Comparison of ENCODE assay signal across 8 mouse cellular contexts in genomic region chr2:26933304-26934055, GRCm38 (mm10). TPM values are rescaled to one million over a fixed set of nuclear protein-coding genes. Genes with fewer than 3 reads are reported as not detected.
A peak's percentile ranks its signal among the peaks of the same experiment; 100 is the strongest.
DNase-seq lines count a peak whose midpoint lies in the region; ATAC-seq and TF ChIP-seq lines count a peak whose summit lies in the region.

Surf4 (minus strand) TSS chr2:26933928.
Stkld1 (plus strand) TSS chr2:26934047.

- 1% methylated on average over 30 of the region's 70 CpGs for WGBS in forebrain, embryonic 12.5 days
- 2% methylated on average over 31 of the region's 70 CpGs for WGBS in heart, postnatal 0 days
- WGBS in liver, embryonic 15.5 days (ENCODE audit: insufficient replicate concordance), result under 1% methylated on average over 70 of the region's 70 CpGs
- under 1% methylated on average over 49 of the region's 70 CpGs for WGBS in neural tube, embryonic 11.5 days
- WGBS in stomach, embryonic 16.5 days, result under 1% methylated on average over 58 of the region's 70 CpGs

- no peak for TF ChIP-seq CTCF in ES-Bruce4 (IDR thresholded peaks at IDR 0.05; ENCODE audit: low read depth, low read length)
- no peak for TF ChIP-seq CTCF in heart, postnatal 0 days (IDR thresholded peaks at IDR 0.05; ENCODE audit: low read depth)

- H3K27me3 ChIP-seq in ES-Bruce4 (ENCODE audit: control insufficient read depth, insufficient read depth, low read length, poor library complexity, severe bottlenecking), result no peaks in the 10 kb centered on the region
- 0 out of 2 replicates have a peak, but pooled peaks cover 3% of the 10 kb centered on the region for H3K27me3 ChIP-seq in forebrain, embryonic 12.5 days
- no peaks in the 10 kb centered on the region for H3K27me3 ChIP-seq in heart, postnatal 0 days (ENCODE audit: control insufficient read depth, insufficient read depth, low read length)
- H3K27me3 ChIP-seq in liver, embryonic 15.5 days, result no peaks in the 10 kb centered on the region
- H3K27me3 ChIP-seq in neural tube, embryonic 11.5 days (ENCODE audit: control insufficient read depth, insufficient read depth, low read length), result no peaks in the 10 kb centered on the region
- H3K27me3 ChIP-seq in stomach, embryonic 16.5 days (ENCODE audit: control insufficient read depth, insufficient read depth, low read length), result no peaks in the 10 kb centered on the region

- H3K4me3 ChIP-seq in ES-Bruce4 (ENCODE audit: low read depth, low read length), result peak within 1 kb of the TSS; percentile 88
- H3K4me3 ChIP-seq in forebrain, embryonic 12.5 days (replicated peaks), result peak within 1 kb of the TSS; percentile 97
- H3K4me3 ChIP-seq in heart, postnatal 0 days (ENCODE audit: low read depth, low read length), result peak within 1 kb of the TSS; percentile 90
- H3K4me3 ChIP-seq in liver, embryonic 15.5 days (replicated peaks), result peak within 1 kb of the TSS; percentile 94
- H3K4me3 ChIP-seq in neural tube, embryonic 11.5 days (ENCODE audit: low read depth, low read length), result peak within 1 kb of the TSS; percentile 96
- peak within 1 kb of the TSS; percentile 99 for H3K4me3 ChIP-seq in stomach, embryonic 16.5 days (replicated peaks; ENCODE audit: low read length)

- no peak for TF ChIP-seq EP300 in ES-Bruce4 (IDR thresholded peaks at IDR 0.05; ENCODE audit: insufficient read depth, low read depth, low read length)
- no peak for TF ChIP-seq EP300 in heart, postnatal 0 days (IDR thresholded peaks at IDR 0.05; ENCODE audit: low read depth)

- peak; percentile 67 for TF ChIP-seq POLR2A in ES-Bruce4 (IDR thresholded peaks at IDR 0.05; ENCODE audit: insufficient read depth, low read length)

- peak within 1 kb of the TSS; percentile 90 for H3K9ac ChIP-seq in ES-Bruce4 (ENCODE audit: low read depth, poor library complexity, severe bottlenecking)
- peak within 1 kb of the TSS; percentile 98 for H3K9ac ChIP-seq in forebrain, embryonic 12.5 days
- H3K9ac ChIP-seq in heart, postnatal 0 days (replicated peaks; ENCODE audit: low read depth, low read length), result peak within 1 kb of the TSS; percentile 98
- H3K9ac ChIP-seq in liver, embryonic 15.5 days, result peak within 1 kb of the TSS; percentile 99
- peak within 1 kb of the TSS; percentile 96 for H3K9ac ChIP-seq in neural tube, embryonic 11.5 days (ENCODE audit: low read length)
- peak within 1 kb of the TSS; percentile 100 for H3K9ac ChIP-seq in stomach, embryonic 16.5 days (ENCODE audit: low read length)

- ATAC-seq in forebrain, embryonic 12.5 days (ENCODE audit: low FRiP score), result peak; percentile 94
- ATAC-seq in heart, postnatal 0 days (ENCODE audit: insufficient read depth, low read depth), result peak; percentile 97
- peak; percentile 93 for ATAC-seq in liver, embryonic 15.5 days (ENCODE audit: insufficient read depth)
- peak; percentile 88 for ATAC-seq in neural tube, embryonic 11.5 days (ENCODE audit: insufficient read depth, low FRiP score, low TSS enrichment)
- peak; percentile 95 for ATAC-seq in stomach, embryonic 16.5 days (ENCODE audit: insufficient read depth, low FRiP score)

- DNase-seq in c-Kit-positive CD71-positive TER-119-positive erythroid progenitor cells, embryonic 14.5 days (ENCODE audit: low spot score), result peak; percentile 91
- peak; percentile 95 for DNase-seq in heart, postnatal 0 days (ENCODE audit: low spot score)
- DNase-seq in kidney, postnatal 4 days, result peak; percentile 96 to 98
- DNase-seq in neural tube, embryonic 11.5 days (ENCODE audit: low spot score), result peak; percentile 96

- no peaks in the 10 kb centered on the region for H3K4me1 ChIP-seq in ES-Bruce4 (ENCODE audit: control insufficient read depth, insufficient read depth, low read length)
- H3K4me1 ChIP-seq in forebrain, embryonic 12.5 days, result peaks cover 21% of the 10 kb centered on the region
- peaks cover 25% of the 10 kb centered on the region for H3K4me1 ChIP-seq in heart, postnatal 0 days (ENCODE audit: control insufficient read depth, insufficient read depth)
- H3K4me1 ChIP-seq in liver, embryonic 15.5 days (replicated peaks), result peaks cover 60% of the 10 kb centered on the region
- H3K4me1 ChIP-seq in neural tube, embryonic 11.5 days (ENCODE audit: control insufficient read depth, insufficient read depth, low read length), result peaks cover 15% of the 10 kb centered on the region; the same call in 1 of the 2 replicates
- H3K4me1 ChIP-seq in stomach, embryonic 16.5 days (ENCODE audit: control insufficient read depth, insufficient read depth, low read length), result peaks cover 33% of the 10 kb centered on the region

- no peaks in the 10 kb centered on the region for H3K9me3 ChIP-seq in ES-Bruce4 (replicated peaks; ENCODE audit: control insufficient read depth, insufficient read depth, low read length, poor library complexity, severe bottlenecking)
- H3K9me3 ChIP-seq in forebrain, embryonic 12.5 days, result no peaks in the 10 kb centered on the region
- no peaks in the 10 kb centered on the region for H3K9me3 ChIP-seq in heart, postnatal 0 days (replicated peaks; ENCODE audit: control insufficient read depth, low read length)
- H3K9me3 ChIP-seq in liver, embryonic 15.5 days (replicated peaks), result no peaks in the 10 kb centered on the region
- H3K9me3 ChIP-seq in neural tube, embryonic 11.5 days (ENCODE audit: control insufficient read depth, low read length), result no peaks in the 10 kb centered on the region
- H3K9me3 ChIP-seq in stomach, embryonic 16.5 days (replicated peaks; ENCODE audit: control insufficient read depth, low read length), result no peaks in the 10 kb centered on the region

- 0 out of 2 replicates have a peak within 1 kb of the TSS, but pooled peaks have one; percentile 8 for H3K27ac ChIP-seq in ES-Bruce4 (ENCODE audit: insufficient read depth, low read length)
- H3K27ac ChIP-seq in forebrain, embryonic 12.5 days, result peak within 1 kb of the TSS; percentile 86
- peak within 1 kb of the TSS; percentile 94 for H3K27ac ChIP-seq in heart, postnatal 0 days (ENCODE audit: low read depth)
- H3K27ac ChIP-seq in liver, embryonic 15.5 days (replicated peaks), result peak within 1 kb of the TSS; percentile 84
- peak within 1 kb of the TSS; percentile 78 for H3K27ac ChIP-seq in neural tube, embryonic 11.5 days (ENCODE audit: low read depth, low read length)
- peak within 1 kb of the TSS; percentile 95 for H3K27ac ChIP-seq in stomach, embryonic 16.5 days (ENCODE audit: low read length)

- no peaks in the 10 kb centered on the region for H3K36me3 ChIP-seq in ES-Bruce4 (ENCODE audit: control insufficient read depth, insufficient read depth, low read length, poor library complexity, severe bottlenecking)
- H3K36me3 ChIP-seq in forebrain, embryonic 12.5 days (replicated peaks), result peaks cover 17% of the 10 kb centered on the region
- H3K36me3 ChIP-seq in heart, postnatal 0 days (replicated peaks; ENCODE audit: control insufficient read depth, insufficient read depth, low read length), result peaks cover 3% of the 10 kb centered on the region; the same call in 1 of the 2 replicates
- H3K36me3 ChIP-seq in liver, embryonic 15.5 days (replicated peaks), result peaks cover 32% of the 10 kb centered on the region
- peaks cover 2% of the 10 kb centered on the region; the same call in 1 of the 2 replicates for H3K36me3 ChIP-seq in neural tube, embryonic 11.5 days (ENCODE audit: control insufficient read depth, insufficient read depth, low read length)
- H3K36me3 ChIP-seq in stomach, embryonic 16.5 days (ENCODE audit: control insufficient read depth, insufficient read depth, low read length), result peaks cover 18% of the 10 kb centered on the region; the same call in 1 of the 2 replicates

- peak within 1 kb of the TSS; percentile 82 for H3K4me2 ChIP-seq in forebrain, embryonic 12.5 days
- H3K4me2 ChIP-seq in heart, postnatal 0 days (ENCODE audit: low read depth, low read length), result peak within 1 kb of the TSS; percentile 79
- peak within 1 kb of the TSS; percentile 94 for H3K4me2 ChIP-seq in liver, embryonic 15.5 days
- peak within 1 kb of the TSS; percentile 88 for H3K4me2 ChIP-seq in neural tube, embryonic 11.5 days (ENCODE audit: low read depth)
- H3K4me2 ChIP-seq in stomach, embryonic 16.5 days (ENCODE audit: low read depth, low read length), result peak within 1 kb of the TSS; percentile 86

RNA-seq across cellular contexts. Expression of gene Surf4, which starts in this region (rescaled TPM):
- 109 and 122 TPM in 2 replicates for polyA plus RNA-seq in ES-Bruce4 (2011; ENCODE audit: insufficient read depth, insufficient read length, low read depth, missing spikeins)
- polyA plus RNA-seq in forebrain, embryonic 12.5 days (2016; fragmentation: Nextera tagmentation; extraction: Ambion mirVana), result 118 and 125 TPM in 2 replicates
- 186 and 189 TPM in 2 replicates for total RNA-seq in heart, postnatal 0 days (2014; rRNA removed; ENCODE audit: low replicate concordance)
- polyA plus RNA-seq in heart, postnatal 0 days (2015; fragmentation: Nextera tagmentation; extraction: Ambion mirVana), result 131 and 132 TPM in 2 replicates
- polyA plus RNA-seq in liver, embryonic 15.5 days (2015; fragmentation: Nextera tagmentation; extraction: Ambion mirVana), result 118 and 129 TPM in 2 replicates
- polyA plus RNA-seq in neural tube, embryonic 11.5 days (2014; fragmentation: Nextera tagmentation; extraction: Ambion mirVana), result 171 and 172 TPM in 2 replicates
- polyA plus RNA-seq in stomach, embryonic 16.5 days (2015; fragmentation: Nextera tagmentation; extraction: Ambion mirVana), result 245 and 251 TPM in 2 replicates

RNA-seq across cellular contexts. Expression of gene Stkld1, which starts in this region (rescaled TPM):
- not detected in 2 replicates for polyA plus RNA-seq in ES-Bruce4 (2011; ENCODE audit: insufficient read depth, insufficient read length, low read depth, missing spikeins)
- 0.11 TPM in 1 of 2 replicates, not detected in the other for polyA plus RNA-seq in forebrain, embryonic 12.5 days (2016; fragmentation: Nextera tagmentation; extraction: Ambion mirVana)
- total RNA-seq in heart, postnatal 0 days (2014; rRNA removed; ENCODE audit: low replicate concordance), result not detected in 2 replicates
- polyA plus RNA-seq in heart, postnatal 0 days (2015; fragmentation: Nextera tagmentation; extraction: Ambion mirVana), result 0.19 and 0.25 TPM in 2 replicates
- polyA plus RNA-seq in liver, embryonic 15.5 days (2015; fragmentation: Nextera tagmentation; extraction: Ambion mirVana), result 0.06 and 0.08 TPM in 2 replicates
- 0.17 TPM in 1 of 2 replicates, not detected in the other for polyA plus RNA-seq in neural tube, embryonic 11.5 days (2014; fragmentation: Nextera tagmentation; extraction: Ambion mirVana)
- polyA plus RNA-seq in stomach, embryonic 16.5 days (2015; fragmentation: Nextera tagmentation; extraction: Ambion mirVana), result 0.10 and 0.15 TPM in 2 replicates

Comparison
In these comparisons a context has a peak if more than half of its experiments do, and no peak if none do; other contexts are left out.
1. Peak in every context shown above with its lines: DNase-seq, ATAC-seq, H3K4me3 ChIP-seq and H3K27ac ChIP-seq.
2. H3K27ac ChIP-seq: peak in every context shown above with its lines; median percentile 95 in stomach, embryonic 16.5 days; 94 in heart, postnatal 0 days; 86 in forebrain, embryonic 12.5 days; 84 in liver, embryonic 15.5 days; 78 in neural tube, embryonic 11.5 days; 8 in ES-Bruce4.